Mouse (Mus musculus): ENCODE data around the gene Hyal1.
A peak's percentile ranks its signal among the peaks of the same experiment; 100 is the strongest.

Gene Hyal1

GRCm38 (mm10) chr9:107575579-107576356 lies 959 bp upstream of the Hyal1 start:
- DNase-seq = no peak

- DNase-seq = no peak
Observed at GRCm38 (mm10) chr9:107577871-107578270, 1.1 kb downstream of the Hyal1 start.

GRCm38 (mm10) chr9:107578587-107578986 lies 1.9 kb downstream of the Hyal1 start, which contains the start of gene Naa80:
TSS of gene Naa80 (plus strand) at chr9:107578887.
- no peak for DNase-seq

- peak; percentile 42 to 51 for DNase-seq
Observed at GRCm38 (mm10) chr9:107579023-107579900, 2.5 kb downstream of the Hyal1 start.

- DNase-seq = peak; percentile 76 to 78
Observed at GRCm38 (mm10) chr9:107580501-107581317, 4.0 kb downstream of the Hyal1 start, which contains the start of gene Hyal3. TSS of gene Hyal3 (plus strand) at chr9:107580818.

- DNase-seq = no peak
Observed at GRCm38 (mm10) chr9:107581584-107581983, 4.9 kb downstream of the Hyal1 start.

GRCm38 (mm10) chr9:107582509-107583062 lies 5.9 kb downstream of the Hyal1 start:
- DNase-seq = no peak

- DNase-seq = no peak
Observed at GRCm38 (mm10) chr9:107583174-107583573, 6.4 kb downstream of the Hyal1 start.

GRCm38 (mm10) chr9:107586504-107586903 lies 9.8 kb downstream of the Hyal1 start:
- DNase-seq = no peak

GRCm38 (mm10) chr9:107586974-107587832 lies 10.5 kb downstream of the Hyal1 start, which contains the start of gene Ifrd2:
TSS of gene Ifrd2 (plus strand) at chr9:107587642.
- peak; percentile 96 to 98 for DNase-seq

GRCm38 (mm10) chr9:107587833-107588639 lies 11.3 kb downstream of the Hyal1 start:
- no peak for DNase-seq

- no peak for DNase-seq
Observed at GRCm38 (mm10) chr9:107590058-107590772, 13.5 kb downstream of the Hyal1 start.

- no peak for DNase-seq
Observed at GRCm38 (mm10) chr9:107590773-107591060, 14.0 kb downstream of the Hyal1 start.

- DNase-seq = no peak
Observed at GRCm38 (mm10) chr9:107593101-107593976, 16.6 kb downstream of the Hyal1 start.

GRCm38 (mm10) chr9:107594281-107595062 lies 17.7 kb downstream of the Hyal1 start:
- DNase-seq = no peak

- DNase-seq = no peak
Observed at GRCm38 (mm10) chr9:107596619-107597569, 20.2 kb downstream of the Hyal1 start.

- DNase-seq = no peak
Observed at GRCm38 (mm10) chr9:107598385-107598784, 21.7 kb downstream of the Hyal1 start.
